Mouse (Mus musculus) cerebellum, postnatal 36 days (tissue): ENCODE measurements around the gene Gm17655.
A peak's percentile ranks its signal among the peaks of the same experiment; 100 is the strongest.
"Not testable (repeated sequence)": the region's sequence is repeated elsewhere in the genome, so short reads cannot be mapped to it uniquely, and the experiment has no call there.

Source experiments
- DNase-seq, 2 experiments: peaks; one replicate each; pipeline ENCODE4 v3.0.0; 2021 to 2022; ENCODE audit warnings: mixed read lengths in 2 of 2

Gene Gm17655

GRCm38 (mm10) chr5:110086161-110086866, 14.0 kb upstream of the Gm17655 start:
- no peak for DNase-seq

DNA sequence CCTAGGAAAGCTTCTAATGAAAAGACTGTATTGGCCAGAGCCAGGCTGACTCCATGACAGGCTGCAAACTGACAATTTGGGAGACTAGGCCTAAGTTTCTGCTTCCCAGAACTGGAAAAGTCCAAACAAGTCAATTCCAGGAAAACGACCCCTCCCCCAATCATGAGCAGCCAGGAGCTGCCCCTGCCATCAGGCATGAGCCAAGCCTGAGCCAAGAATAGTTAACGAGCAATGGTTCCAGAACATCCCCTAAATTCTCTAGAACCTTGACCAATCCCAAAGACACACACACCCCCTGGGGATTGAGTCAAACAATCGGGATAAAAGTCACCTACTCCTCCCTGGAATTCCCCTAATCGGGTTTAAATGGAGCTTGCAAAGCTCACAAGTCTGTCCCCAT, 10.6 kb upstream of the Gm17655 start:
- no peak for DNase-seq

GRCm38 (mm10) chr5:110057637-110058408, 14.5 kb downstream of the Gm17655 start:
- DNase-seq = peak; percentile 80 to 86

DNA sequence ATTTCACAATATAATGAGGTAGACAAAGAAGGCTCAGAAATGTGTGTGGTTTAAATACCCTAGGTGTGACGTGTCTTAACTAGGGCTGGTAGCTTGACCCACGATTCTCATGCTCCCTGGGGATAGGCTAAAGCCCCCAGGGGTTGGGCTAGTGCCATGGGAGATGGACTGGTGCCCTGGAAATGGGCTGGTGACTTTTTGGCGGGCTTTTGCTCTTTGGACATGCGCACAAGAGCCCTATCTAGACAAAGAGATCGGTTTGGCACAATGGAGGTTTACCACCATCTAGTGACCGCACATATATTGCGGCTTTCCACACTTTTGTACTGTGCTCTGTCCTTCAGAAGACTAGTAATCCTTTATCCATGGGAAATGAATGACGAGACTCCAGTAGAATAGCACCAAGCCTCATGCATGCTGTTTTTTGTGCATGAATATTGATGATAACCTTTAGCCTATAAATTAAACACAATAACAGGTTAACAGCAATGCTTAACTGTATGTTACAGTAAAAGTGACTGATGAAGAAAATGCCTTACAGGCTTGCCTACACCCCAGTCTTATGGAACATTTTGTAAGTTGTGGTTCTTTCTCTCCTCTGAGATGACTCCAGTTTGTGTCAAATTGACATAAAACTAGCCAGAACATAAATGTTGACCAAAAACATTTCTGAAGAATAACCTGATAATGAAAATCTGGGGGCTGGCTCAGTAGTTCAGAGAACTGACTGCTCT, 48.5 kb downstream of the Gm17655 start:
- DNase-seq = peak; percentile 33 to 55

DNA sequence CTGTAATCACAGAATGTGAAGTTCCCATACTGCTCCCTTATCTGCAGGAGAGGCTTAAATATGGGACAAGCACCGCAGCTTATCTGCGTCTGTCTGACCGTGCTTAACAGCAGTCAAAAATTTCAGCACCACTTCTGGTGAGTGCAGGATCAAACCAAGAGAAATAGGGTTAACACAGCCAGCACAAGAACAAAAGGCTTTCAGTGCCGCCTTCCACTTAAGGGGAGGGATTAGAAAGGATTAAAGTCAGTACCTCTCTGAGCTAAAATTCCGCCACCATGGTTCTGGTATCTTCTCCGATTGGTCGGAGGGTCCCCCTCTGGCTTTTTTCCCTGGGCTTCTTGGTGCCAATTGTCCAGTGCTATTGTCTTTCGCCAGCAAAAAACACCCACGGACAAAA, 49.0 kb downstream of the Gm17655 start:
- DNase-seq = no peak

GRCm38 (mm10) chr5:110015775-110016174, 56.5 kb downstream of the Gm17655 start:
- not testable (repeated sequence) for DNase-seq
